Mouse (Mus musculus): ENCODE data around the gene Prkn. TPM values are rescaled to one million over a fixed set of nuclear protein-coding genes. Genes with fewer than 3 reads are reported as not detected.

Prkn gene
- total RNA-seq, 2 experiments from 2014 or later, result 1.3 TPM; not detected in 1

DNA sequence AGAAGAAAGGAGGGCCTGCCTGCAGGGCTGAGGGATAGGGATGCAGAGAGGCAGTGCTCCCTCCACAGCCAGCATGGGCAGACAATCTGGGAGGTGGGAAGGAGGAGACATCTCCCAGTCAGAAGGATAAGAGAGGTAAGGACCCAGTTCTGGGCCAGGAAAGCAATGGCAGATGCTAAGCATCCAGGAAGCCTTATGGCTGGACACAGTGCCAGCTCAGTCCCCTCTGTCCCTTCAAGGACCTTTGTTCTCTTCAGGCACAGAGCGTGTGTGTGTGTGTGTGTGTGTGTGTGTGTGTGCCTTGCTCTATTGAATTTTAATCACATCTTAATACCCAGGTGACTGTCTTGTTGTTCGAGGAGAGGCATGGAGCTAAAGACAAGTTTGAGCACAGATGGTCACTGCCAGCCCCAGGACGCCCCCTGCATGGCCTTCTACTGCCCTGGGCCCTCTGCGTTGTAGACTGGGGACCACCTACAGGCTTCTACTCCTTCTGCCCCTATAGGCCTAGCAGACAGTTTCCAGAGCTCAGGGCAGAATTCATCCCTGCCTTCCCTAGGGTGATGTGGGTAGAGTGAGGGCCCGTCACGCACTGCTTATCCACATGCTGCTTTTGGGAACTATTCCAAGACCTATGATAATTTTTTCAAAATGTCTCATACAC lies 1252.8 kb downstream of the Prkn start:
- no peak for ATAC-seq (replicated peaks; ENCODE audit: low FRiP score, poor library complexity, severe bottlenecking)

DNA sequence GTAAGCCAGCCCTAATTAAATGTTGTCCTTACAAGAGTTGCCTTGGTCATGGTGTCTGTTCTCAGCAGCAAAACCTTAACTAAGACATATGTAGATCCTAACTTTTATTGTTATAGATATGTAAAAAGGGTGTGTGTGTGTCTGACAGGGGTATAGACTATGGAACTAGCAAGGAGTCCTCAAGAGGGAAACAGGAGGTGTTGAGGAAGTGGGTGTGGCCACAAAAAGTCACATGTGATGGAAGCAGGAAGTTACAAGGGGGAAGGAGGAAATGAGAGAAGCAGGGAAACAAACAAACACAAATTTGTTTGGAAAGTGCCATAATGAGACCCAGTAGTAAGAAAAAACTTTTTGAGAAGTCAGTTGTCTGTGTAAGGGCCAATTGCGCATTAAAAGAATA lies 1253.8 kb downstream of the Prkn start:
- ATAC-seq (replicated peaks; ENCODE audit: low FRiP score, poor library complexity, severe bottlenecking), result no peak

DNA sequence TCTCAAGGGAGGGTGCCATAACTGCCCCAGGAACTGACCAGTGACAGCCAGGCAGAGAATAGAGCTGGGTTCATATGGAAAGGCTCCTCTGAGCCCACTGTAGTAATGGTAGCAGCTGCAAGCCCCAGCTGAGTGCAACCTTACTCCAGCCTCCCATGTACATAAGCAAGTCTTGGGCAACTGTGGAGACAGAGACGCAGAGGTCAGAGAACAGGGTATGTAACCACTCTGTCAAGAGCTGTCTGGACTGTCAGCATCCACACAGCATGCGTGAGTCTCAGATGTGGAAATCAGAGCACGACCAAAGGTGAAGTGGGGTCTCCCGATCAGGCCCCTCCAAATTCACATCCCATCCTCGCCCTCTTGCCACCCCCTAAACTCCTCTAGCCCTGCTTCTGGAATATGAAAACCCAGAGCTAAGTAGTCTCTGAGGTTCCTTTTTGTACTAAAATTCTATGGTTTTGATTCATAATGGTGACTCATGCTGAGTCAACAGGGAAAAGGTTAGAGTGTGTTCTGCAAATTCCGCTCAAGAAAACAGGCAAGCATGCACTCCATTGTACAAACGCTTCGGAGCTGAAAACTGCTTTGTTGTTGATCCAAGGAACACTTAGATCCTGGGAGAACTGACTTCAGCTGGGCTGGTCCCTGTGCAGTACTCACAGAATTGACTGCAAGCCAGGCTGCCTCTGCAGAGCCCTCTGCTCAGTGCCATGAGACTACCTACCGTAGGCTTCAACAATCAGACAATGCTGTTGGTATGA lies 1254.8 kb downstream of the Prkn start:
- ATAC-seq (replicated peaks; ENCODE audit: low FRiP score, poor library complexity, severe bottlenecking), result no peak

DNA sequence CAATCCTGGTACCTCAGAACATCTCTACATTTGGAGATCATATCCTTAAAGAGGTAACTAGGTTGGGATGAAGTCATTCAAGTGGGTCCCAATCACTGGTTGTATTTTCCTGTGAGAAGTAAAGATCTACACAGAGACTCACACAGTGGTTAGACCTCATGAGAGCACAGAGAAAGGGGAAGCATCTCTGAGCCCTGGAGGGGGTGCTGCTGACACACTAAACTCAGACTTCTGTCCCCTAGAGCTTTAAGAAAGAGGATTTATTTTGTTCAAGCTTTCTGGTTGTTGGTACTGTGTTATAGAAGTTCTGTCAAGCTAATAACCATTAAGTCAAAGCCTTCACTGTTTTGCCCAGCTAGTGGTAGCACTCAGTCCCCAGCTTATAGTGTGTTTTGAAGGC lies 1259.2 kb downstream of the Prkn start:
- no peak for ATAC-seq (replicated peaks; ENCODE audit: low FRiP score, poor library complexity, severe bottlenecking)

DNA sequence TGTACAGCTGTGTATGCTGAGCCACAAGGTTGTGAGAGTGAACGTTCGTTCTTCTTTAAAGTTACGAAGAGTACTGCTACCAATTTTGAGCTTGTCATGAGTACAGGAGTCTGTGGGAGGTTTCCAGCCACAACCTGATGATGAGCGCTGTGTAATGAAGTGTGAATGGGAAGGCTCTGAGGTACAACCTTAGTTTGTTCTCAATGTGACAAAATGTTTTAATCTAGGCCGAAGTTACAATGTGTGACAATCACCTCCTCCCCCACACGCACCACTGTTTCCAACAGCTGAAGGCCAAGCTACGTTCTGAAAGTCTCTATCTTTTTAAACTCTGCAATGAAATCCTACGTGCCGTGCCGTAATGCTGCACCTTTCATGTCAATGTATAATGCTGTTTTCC lies 1262.1 kb downstream of the Prkn start:
- ATAC-seq (replicated peaks; ENCODE audit: low FRiP score, poor library complexity, severe bottlenecking), result no peak

DNA sequence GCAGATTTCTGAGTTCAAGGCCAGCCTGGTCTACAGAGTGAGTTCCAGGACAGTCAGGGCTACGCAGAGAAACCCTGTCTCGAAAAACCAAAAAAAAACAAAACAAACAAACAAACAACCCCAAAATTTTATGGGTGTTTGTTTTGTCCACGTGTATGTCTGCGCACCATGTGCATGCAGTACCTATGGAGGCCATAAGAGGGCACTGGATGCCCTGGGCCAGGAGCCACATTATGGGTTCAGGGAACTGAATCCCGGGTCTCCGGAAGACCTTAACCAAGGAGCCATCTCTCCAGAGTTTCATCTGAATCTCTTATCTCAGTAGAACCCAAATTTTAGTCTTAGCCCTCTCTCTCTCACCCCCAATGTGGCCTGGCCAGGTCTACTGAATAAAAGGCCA lies 1263.6 kb downstream of the Prkn start:
- peak; percentile 66 for ATAC-seq (replicated peaks; ENCODE audit: low FRiP score, poor library complexity, severe bottlenecking)

DNA sequence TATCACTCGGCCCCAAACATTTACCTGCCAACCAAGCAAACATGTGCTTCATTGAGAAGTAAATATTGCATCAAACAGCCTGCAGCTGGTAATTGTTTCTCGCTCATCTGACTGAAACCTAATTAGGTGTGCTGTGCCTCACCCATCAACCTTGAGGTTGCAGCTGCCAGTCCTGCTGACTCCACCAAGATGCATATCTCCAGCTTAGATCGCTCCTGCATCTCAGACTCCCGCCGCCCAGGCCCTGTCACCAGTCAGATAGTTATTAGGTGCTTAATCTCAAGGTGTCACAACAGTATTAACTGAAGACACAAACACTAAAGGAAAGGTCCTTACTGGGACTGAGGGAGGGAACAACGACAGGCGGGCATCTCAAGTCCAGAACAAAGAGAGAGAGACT lies 1264.1 kb downstream of the Prkn start:
- peak; percentile 67 for ATAC-seq (replicated peaks; ENCODE audit: low FRiP score, poor library complexity, severe bottlenecking)

DNA sequence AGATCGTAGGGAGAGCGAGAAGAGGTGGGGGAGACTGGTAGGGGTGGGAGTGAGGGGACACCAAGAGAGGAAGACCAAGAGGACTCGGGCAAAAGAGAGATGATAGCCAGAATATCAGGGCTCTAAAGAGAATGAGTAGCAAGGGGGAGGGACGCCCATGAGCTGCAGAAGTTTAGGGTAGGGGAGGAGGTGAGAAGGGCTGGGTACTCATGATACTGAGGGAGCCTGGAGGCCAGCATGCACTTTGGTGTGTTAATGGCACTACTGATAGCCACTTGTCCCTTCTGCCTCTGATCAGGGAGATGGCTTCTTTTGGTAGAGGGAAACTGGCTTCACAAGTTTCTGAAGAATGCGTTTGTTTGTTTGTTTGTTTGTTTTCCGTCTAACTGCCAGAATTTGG lies 1264.5 kb downstream of the Prkn start:
- ATAC-seq (replicated peaks; ENCODE audit: low FRiP score, poor library complexity, severe bottlenecking), result peak; percentile 45; the same call in 1 of the 2 replicates

DNA sequence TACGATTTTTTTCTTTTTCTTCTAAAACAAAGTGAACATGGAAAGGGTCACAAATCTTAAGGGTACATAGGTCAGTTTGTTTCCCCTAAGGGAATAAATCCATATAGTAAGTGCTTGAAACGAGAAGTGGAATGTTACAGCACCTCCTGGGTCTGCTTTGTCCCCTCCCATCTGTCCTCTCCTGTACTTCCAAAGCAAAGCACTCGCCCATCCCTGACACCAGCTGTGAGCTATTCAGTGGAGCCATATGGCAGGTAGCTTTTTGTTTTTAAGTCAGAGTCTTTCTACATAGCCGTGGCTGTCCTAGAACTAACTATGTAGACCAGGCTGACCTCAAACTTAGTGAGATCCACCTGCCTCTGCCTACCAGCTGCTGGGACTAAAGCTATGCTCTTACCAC lies 1266.1 kb downstream of the Prkn start:
- no peak for ATAC-seq (replicated peaks; ENCODE audit: low FRiP score, poor library complexity, severe bottlenecking)

Other genes starting within 250 kb of the Prkn start
- not detected in 2 replicates for gene Pacrg, start 73 bp upstream of the Prkn start, total RNA-seq (2015; ENCODE audit: low replicate concordance)
- not detected in 2 replicates for gene Pacrg, start 73 bp upstream of the Prkn start, total RNA-seq (2017; ENCODE audit: low replicate concordance)

Measured in erythroid progenitor cell, adult 5-6 weeks (primary cell).